Comparison of ENCODE assay signal across 12 mouse cellular contexts in the genomic region with DNA sequence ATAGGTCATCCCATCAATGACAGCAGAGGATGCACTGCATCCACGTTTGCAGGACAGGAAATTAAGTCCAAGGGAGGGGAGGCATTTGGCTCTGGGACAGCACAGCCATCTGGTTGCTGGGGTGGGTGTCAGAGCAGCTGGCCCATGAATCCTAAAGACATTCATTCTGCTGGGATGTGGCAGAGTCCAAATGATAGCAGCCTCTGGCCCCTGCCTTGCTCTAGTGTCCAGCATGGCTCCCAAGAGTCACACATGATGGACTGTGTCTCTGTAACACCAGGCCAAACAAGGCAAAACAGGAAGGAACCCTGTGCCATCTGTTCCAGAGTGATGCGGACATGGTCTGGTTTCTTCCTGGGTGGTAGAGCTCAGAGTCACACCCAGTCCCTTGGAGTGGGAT. TPM values are rescaled to one million over a fixed set of nuclear protein-coding genes. Genes with fewer than 3 reads are reported as not detected.
DNase-seq lines count a peak whose midpoint lies in the region.
"Had no signal": no experiment of that assay in that cellular context is flagged by ENCODE, and none has a peak within 500 bp of the region (broad histone marks: within the 10 kb centered on the region; RNA-seq: fewer than 3 reads in every experiment).

No protein-coding gene starts in this region.

- H3K79me2 ChIP-seq in macrophage (ENCODE audit: inconsistent target) = peaks cover 88% of the 10 kb centered on the region

- H3K4me3 ChIP-seq in brown adipose tissue, adult 24 weeks (ENCODE audit: insufficient read depth, low read depth, low read length) = no peak overlapping the region
- H3K4me3 ChIP-seq in macrophage (ENCODE audit: inconsistent target) = no peak overlapping the region
- H3K4me3 ChIP-seq: forebrain, embryonic 13.5 days; limb, embryonic 13.5 days had no signal

- peak; percentile 15 for DNase-seq in gastrocnemius, postnatal 10 days
- DNase-seq in gastrocnemius, postnatal 36 days = no peak
- DNase-seq in kidney, postnatal 4 days = peak; percentile 44 to 58
- DNase-seq in kidney, adult 9 months = no peak
- no peak for DNase-seq in ovary, postnatal 10 days (ENCODE audit: low spot score)
- DNase-seq in frontal cortex, postnatal 14 days (ENCODE audit: low spot score in 2 of 2) = no peak
- DNase-seq: adrenal gland, adult 8-10 months; cerebellum, adult 18-20 months had no signal

- H3K27ac ChIP-seq in brown adipose tissue, adult 24 weeks (replicated peaks; ENCODE audit: low read depth, low read length) = peak overlapping the region; percentile 84
- H3K27ac ChIP-seq in macrophage = peak overlapping the region; percentile 100
- H3K27ac ChIP-seq: forebrain, embryonic 13.5 days; limb, embryonic 13.5 days had no signal

- intact Hi-C loops in gastrocnemius, postnatal 36 days (cut with DNase I) = no loop called here

- no peaks in the 10 kb centered on the region for H3K4me1 ChIP-seq in brown adipose tissue, adult 24 weeks (ENCODE audit: control insufficient read depth, insufficient read depth, insufficient read length, low read length)
- H3K4me1 ChIP-seq: forebrain, embryonic 13.5 days had no signal

- 16% methylated on average over 2 of the region's 2 CpGs for WGBS in macrophage (ENCODE audit: missing documents)

- peaks cover 38% of the 10 kb centered on the region for H3K36me3 ChIP-seq in macrophage (ENCODE audit: inconsistent target)
- H3K36me3 ChIP-seq: limb, embryonic 13.5 days had no signal

RNA-seq across cellular contexts. Expression of a gene that starts 20.0 kb away (rescaled TPM):
- total RNA-seq in gastrocnemius, postnatal 10 days (2021) = 10 to 100 TPM; 29.6 to 35.5 TPM
- total RNA-seq in gastrocnemius, postnatal 36 days (2021) = 10 to 100 TPM; 19.3 to 19.6 TPM
- polyA plus RNA-seq in brown adipose tissue, adult 24 weeks (2012; ENCODE audit: insufficient read depth, insufficient read length, missing spikeins) = 2.5 and 3.3 TPM in 2 replicates
- 1 to 10 TPM in 8 of 26 experiments, under 1 TPM in 17, not detected in 1; 0.19 to 2.7 (median 0.66) TPM for total RNA-seq in macrophage (2018; cell fraction: chromatin; rRNA removed)
- under 1 TPM in 25 of 26 experiments, not detected in 1; 0.04 to 0.45 (median 0.19) TPM for total RNA-seq in macrophage (2018; cell fraction: cytosol; rRNA removed)
- total RNA-seq in macrophage (2018; cell fraction: nucleus; rRNA removed) = 1 to 10 TPM in 1 of 26 experiments, under 1 TPM in 25; 0.05 to 2.4 (median 0.28) TPM
- 0.15 to 0.20 TPM (median 0.17 TPM) in 3 replicates for polyA plus RNA-seq in macrophage (2018)

RNA-seq across cellular contexts. Expression of a gene that starts 22.5 kb away (rescaled TPM):
- total RNA-seq in gastrocnemius, postnatal 10 days (2021) = 1 to 10 TPM; 2.3 to 4.0 TPM
- total RNA-seq in gastrocnemius, postnatal 36 days (2021) = 1 to 10 TPM; 1.1 TPM
- polyA plus RNA-seq in brown adipose tissue, adult 24 weeks (2012; ENCODE audit: insufficient read depth, insufficient read length, missing spikeins) = 3.7 and 4.5 TPM in 2 replicates
- 100 to 1,000 TPM in 25 of 26 experiments, 10 to 100 TPM in 1; 99.4 to 376 (median 193) TPM for total RNA-seq in macrophage (2018; cell fraction: chromatin; rRNA removed)
- 100 to 1,000 TPM; 133 to 264 (median 189) TPM for total RNA-seq in macrophage (2018; cell fraction: cytosol; rRNA removed)
- total RNA-seq in macrophage (2018; cell fraction: nucleus; rRNA removed) = 100 to 1,000 TPM in 23 of 26 experiments, 10 to 100 TPM in 3; 82.6 to 248 (median 161) TPM
- polyA plus RNA-seq in macrophage (2018) = 148 to 183 TPM (median 169 TPM) in 3 replicates

Comparison
In these comparisons a context has a peak if more than half of its experiments do, and no peak if none do; other contexts are left out.
1. DNase-seq: peak in gastrocnemius, postnatal 10 days (single experiment) and kidney, postnatal 4 days (2 of 2); none in gastrocnemius, postnatal 36 days (0 of 2), kidney, adult 9 months (single experiment), ovary, postnatal 10 days (single experiment) and frontal cortex, postnatal 14 days (0 of 2).